In the genomic region with DNA sequence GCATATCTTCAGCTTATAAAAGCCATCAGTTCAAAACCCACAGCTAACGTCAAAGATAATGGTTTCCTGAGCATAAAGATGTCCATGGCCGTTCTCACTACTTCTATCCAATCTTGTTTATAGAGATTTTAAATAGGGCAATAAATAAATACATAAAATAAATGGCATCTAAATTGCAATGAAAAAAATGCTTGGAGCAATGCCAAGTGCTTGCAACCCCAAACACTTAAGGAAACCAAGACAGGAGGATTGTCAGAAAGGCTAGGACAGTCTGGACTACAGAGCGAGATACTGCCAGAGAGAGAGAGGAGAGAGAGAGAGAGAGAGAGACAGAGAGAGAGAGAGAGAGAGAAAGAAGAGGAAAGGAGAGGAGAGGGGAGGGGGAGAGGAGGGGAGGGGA, we compare ENCODE assay signal across 28 mouse cellular contexts.
"Had no signal": no experiment of that assay in that cellular context is flagged by ENCODE, and none has a peak within 500 bp of the region (broad histone marks: within the 10 kb centered on the region; RNA-seq: fewer than 3 reads in every experiment).

No protein-coding gene starts in this region.

- ATAC-seq: forebrain, embryonic 13.5 days; forebrain, embryonic 14.5 days; forebrain, embryonic 15.5 days; forebrain, embryonic 16.5 days; forebrain, postnatal 0 days had no signal

- DNase-seq: cerebellum, adult 8-10 months; cerebellum, adult 9-10 months; cerebellum, adult 9-11 months; cerebellum, postnatal 10 days; cerebellum, postnatal 14 days; cerebellum, postnatal 25 days; cerebellum, postnatal 36 days; embryo, embryonic 11 days; forebrain, postnatal 0 days; gastrocnemius, adult 2 months; gastrocnemius, postnatal 10 days; gastrocnemius, postnatal 14 days; gastrocnemius, postnatal 25 days; gastrocnemius, postnatal 36 days; heart, adult 11 months; heart, adult 18-20 months; heart, adult 2 months had no signal

- H3K9me3 ChIP-seq: embryonic facial prominence, embryonic 10.5 days; embryonic facial prominence, embryonic 12.5 days; embryonic facial prominence, embryonic 13.5 days; embryonic facial prominence, embryonic 15.5 days; forebrain, embryonic 10.5 days; forebrain, embryonic 12.5 days; forebrain, embryonic 13.5 days; forebrain, embryonic 15.5 days had no signal

- H3K9ac ChIP-seq: embryonic facial prominence, embryonic 12.5 days; embryonic facial prominence, embryonic 13.5 days; embryonic facial prominence, embryonic 15.5 days; forebrain, embryonic 12.5 days; forebrain, embryonic 13.5 days; forebrain, embryonic 15.5 days; forebrain, postnatal 0 days had no signal

- H3K27me3 ChIP-seq: forebrain, embryonic 15.5 days had no signal

- H3K36me3 ChIP-seq: embryonic facial prominence, embryonic 10.5 days; embryonic facial prominence, embryonic 12.5 days; embryonic facial prominence, embryonic 13.5 days; embryonic facial prominence, embryonic 15.5 days; forebrain, embryonic 10.5 days; forebrain, embryonic 12.5 days; forebrain, embryonic 15.5 days had no signal

- H3K27ac ChIP-seq: embryonic facial prominence, embryonic 10.5 days; embryonic facial prominence, embryonic 12.5 days; embryonic facial prominence, embryonic 13.5 days; embryonic facial prominence, embryonic 15.5 days; forebrain, embryonic 10.5 days; forebrain, embryonic 12.5 days; forebrain, embryonic 13.5 days; forebrain, embryonic 15.5 days; gastrocnemius, adult 2 months; heart, adult 2 months had no signal

- H3K4me2 ChIP-seq: embryonic facial prominence, embryonic 12.5 days; embryonic facial prominence, embryonic 13.5 days; embryonic facial prominence, embryonic 15.5 days; forebrain, embryonic 12.5 days; forebrain, embryonic 13.5 days; forebrain, embryonic 15.5 days had no signal

- H3K4me3 ChIP-seq: embryonic facial prominence, embryonic 10.5 days; embryonic facial prominence, embryonic 12.5 days; embryonic facial prominence, embryonic 13.5 days; embryonic facial prominence, embryonic 15.5 days; erythroblast, embryonic 14.5 days; forebrain, embryonic 10.5 days; forebrain, embryonic 12.5 days; forebrain, embryonic 13.5 days; forebrain, embryonic 15.5 days; gastrocnemius, adult 2 months; heart, adult 2 months had no signal
